Mouse (Mus musculus) embryonic facial prominence, embryonic 10.5 days (tissue): ENCODE results near the gene Lmbr1l. TPM values are rescaled to one million over a fixed set of nuclear protein-coding genes. Genes with fewer than 3 reads are reported as not detected.

Experiments
- DNase-seq: peaks from one replicate; pipeline ENCODE4 v3.0.0-alpha.2; 2017; ENCODE audit warnings: low spot score
- H3K27ac ChIP-seq: fragments of 300-500 bp; sonication (generic); replicated peaks from 2 replicates; pipeline ENCODE4 v1.5.1; 2016; ENCODE audit warnings: mild to moderate bottlenecking
- H3K27me3 ChIP-seq: fragments of 300-500 bp; sonication (generic); replicated peaks from 2 replicates; pipeline ENCODE4 v1.6.1; 2016; ENCODE audit warnings: low read depth, mild to moderate bottlenecking; ENCODE audit not compliant: poor library complexity, severe bottlenecking
- H3K36me3 ChIP-seq: fragments of 300-500 bp; sonication (generic); replicated peaks from 2 replicates; pipeline ENCODE4 v1.6.1; 2016; ENCODE audit warnings: mild to moderate bottlenecking, moderate library complexity
- H3K4me1 ChIP-seq: fragments of 300-500 bp; sonication (generic); 2 replicates; pipeline ENCODE4 v1.6.1; 2016
- H3K4me3 ChIP-seq: fragments of 300-500 bp; sonication (generic); 2 replicates; pipeline ENCODE4 v1.5.1; 2016; ENCODE audit warnings: mild to moderate bottlenecking, moderate library complexity
- H3K9me3 ChIP-seq: fragments of 300-500 bp; sonication (generic); 2 replicates; pipeline ENCODE4 v1.6.1; 2016; ENCODE audit warnings: mild to moderate bottlenecking
- WGBS: fragments of 180-500 bp; shearing (Covaris S2); methylation state at CpG from one replicate; pipeline ENCODE4 v1.1.7; 2016; 5-methylcytosine and 5-hydroxymethylcytosine counted together
- polyA plus RNA-seq: library from polyadenylated mRNA; unstranded; fragments of >200 nt; fragmentation: Nextera tagmentation; extraction: Ambion mirVana; gene quantifications from 2 replicates; pipeline ENCODE4 v1.2.1, GENCODE M21; 2016

Lmbr1l gene
- polyA plus RNA-seq, 1 experiment from 2014 or later: 26.9 TPM

DNA sequence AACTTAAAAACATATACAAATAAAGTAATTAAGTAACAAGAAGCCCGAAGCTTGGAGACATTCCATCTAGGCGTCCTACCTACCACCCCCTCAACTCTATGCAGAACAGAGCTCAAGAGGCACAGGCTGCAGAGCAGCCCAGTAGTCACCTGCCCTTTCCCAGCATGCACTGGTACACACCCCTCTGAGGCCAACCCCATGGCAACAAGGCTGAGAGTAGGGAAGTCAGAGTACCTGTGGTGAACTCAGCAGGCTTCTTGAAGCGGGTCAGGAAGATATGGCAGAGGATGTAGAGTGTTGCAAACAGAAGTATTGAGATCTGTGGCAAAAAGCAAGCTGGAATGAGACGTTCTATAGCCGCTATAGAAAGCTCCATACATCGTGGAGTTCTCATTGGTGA is 3.1 kb downstream of the Lmbr1l start:
- no peaks in the 10 kb centered on the region for H3K27me3 ChIP-seq
- no peak for DNase-seq
- H3K27ac ChIP-seq: no peak overlapping the region
- no peak overlapping the region for H3K4me3 ChIP-seq
- WGBS: 89% methylated on average over 6 of the region's 6 CpGs
- peaks cover 61% of the 10 kb centered on the region for H3K36me3 ChIP-seq
- H3K4me1 ChIP-seq: peaks cover 32% of the 10 kb centered on the region
- no peaks in the 10 kb centered on the region for H3K9me3 ChIP-seq

DNA sequence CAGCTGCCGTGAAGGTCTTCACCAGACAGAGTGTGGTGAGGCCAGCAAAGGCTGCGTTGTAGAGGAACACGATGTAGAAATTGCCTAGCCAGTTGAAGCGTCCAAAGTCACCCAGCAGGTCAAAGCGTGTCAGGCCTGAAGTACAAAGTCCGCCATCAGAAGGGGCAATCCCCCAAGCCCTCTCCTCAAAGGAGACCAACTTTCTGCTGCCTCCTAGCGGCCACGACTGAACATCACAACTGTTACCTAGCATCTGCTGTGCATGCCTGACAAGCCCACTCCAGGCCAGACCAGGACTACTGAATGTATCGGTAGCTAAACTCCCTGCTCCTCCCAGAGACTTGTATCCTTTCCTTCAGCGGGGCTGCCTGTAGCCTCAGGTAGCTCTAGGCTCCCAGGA is 13.3 kb downstream of the Lmbr1l start:
- no peaks in the 10 kb centered on the region for H3K9me3 ChIP-seq
- 28% methylated on average over 10 of the region's 10 CpGs for WGBS
- H3K36me3 ChIP-seq: peaks cover 69% of the 10 kb centered on the region
- H3K27me3 ChIP-seq: peaks cover 14% of the 10 kb centered on the region
- no peak overlapping the region for H3K4me3 ChIP-seq
- DNase-seq: peak; percentile 75
- H3K27ac ChIP-seq: no peak overlapping the region
- 0 out of 2 replicates have a peak, but pooled peaks cover 3% of the 10 kb centered on the region for H3K4me1 ChIP-seq

DNA sequence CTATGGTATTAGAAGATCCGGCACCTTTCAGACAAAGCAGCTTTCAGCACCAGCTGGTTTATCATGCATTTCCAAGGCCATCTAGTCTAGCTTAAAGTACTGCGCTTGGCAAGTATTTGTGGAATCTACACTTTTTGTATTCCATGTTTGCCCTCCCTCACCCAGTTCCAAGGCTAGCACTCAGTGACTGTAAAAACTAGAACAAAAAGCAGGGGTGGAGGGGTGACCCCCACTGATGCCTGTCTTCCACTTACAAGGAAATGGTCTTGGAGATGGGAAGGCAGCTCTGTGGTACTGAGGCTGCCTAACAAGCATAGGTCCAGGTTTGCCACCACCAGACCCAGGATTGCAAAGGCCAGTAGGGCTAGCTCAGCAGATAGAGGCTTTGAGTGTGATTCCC is 15.4 kb downstream of the Lmbr1l start:
- Histone ChIP-seq H3K4me1 (peaks cover 13% of the 10 kb centered on the region), H3K27me3 (peaks cover 35% of the 10 kb centered on the region), H3K9me3 (no peaks in the 10 kb centered on the region), H3K27ac (no peak overlapping the region), H3K36me3 (peaks cover 48% of the 10 kb centered on the region), H3K4me3 (no peak overlapping the region)
- WGBS: 95% methylated on average over 2 of the region's 2 CpGs
- no peak for DNase-seq

DNA sequence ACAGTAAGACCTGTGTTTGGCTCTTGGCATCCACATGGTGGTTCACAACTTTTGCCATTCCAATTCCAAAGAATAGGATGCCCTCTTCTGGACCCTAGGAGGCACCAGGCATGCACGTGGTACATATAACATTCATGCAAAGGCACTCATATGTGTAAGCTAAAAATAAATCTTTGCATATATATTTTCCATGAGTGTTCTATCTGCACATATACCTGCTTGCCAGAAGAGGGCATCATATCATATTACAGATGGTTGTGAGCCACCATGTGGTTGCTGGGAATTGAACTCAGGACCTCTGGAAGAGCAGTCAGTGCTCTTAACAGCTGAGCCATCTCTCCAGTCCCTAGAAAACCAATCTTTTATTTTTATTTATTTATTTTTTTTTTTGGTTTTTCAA is 16.5 kb downstream of the Lmbr1l start:
- H3K27ac ChIP-seq: no peak overlapping the region
- WGBS: 71% methylated on average over 1 of the region's 1 CpGs
- peaks cover 38% of the 10 kb centered on the region for H3K36me3 ChIP-seq
- no peak overlapping the region for H3K4me3 ChIP-seq
- H3K4me1 ChIP-seq: peaks cover 23% of the 10 kb centered on the region
- no peaks in the 10 kb centered on the region for H3K9me3 ChIP-seq
- H3K27me3 ChIP-seq: peaks cover 46% of the 10 kb centered on the region
- no peak for DNase-seq

DNA sequence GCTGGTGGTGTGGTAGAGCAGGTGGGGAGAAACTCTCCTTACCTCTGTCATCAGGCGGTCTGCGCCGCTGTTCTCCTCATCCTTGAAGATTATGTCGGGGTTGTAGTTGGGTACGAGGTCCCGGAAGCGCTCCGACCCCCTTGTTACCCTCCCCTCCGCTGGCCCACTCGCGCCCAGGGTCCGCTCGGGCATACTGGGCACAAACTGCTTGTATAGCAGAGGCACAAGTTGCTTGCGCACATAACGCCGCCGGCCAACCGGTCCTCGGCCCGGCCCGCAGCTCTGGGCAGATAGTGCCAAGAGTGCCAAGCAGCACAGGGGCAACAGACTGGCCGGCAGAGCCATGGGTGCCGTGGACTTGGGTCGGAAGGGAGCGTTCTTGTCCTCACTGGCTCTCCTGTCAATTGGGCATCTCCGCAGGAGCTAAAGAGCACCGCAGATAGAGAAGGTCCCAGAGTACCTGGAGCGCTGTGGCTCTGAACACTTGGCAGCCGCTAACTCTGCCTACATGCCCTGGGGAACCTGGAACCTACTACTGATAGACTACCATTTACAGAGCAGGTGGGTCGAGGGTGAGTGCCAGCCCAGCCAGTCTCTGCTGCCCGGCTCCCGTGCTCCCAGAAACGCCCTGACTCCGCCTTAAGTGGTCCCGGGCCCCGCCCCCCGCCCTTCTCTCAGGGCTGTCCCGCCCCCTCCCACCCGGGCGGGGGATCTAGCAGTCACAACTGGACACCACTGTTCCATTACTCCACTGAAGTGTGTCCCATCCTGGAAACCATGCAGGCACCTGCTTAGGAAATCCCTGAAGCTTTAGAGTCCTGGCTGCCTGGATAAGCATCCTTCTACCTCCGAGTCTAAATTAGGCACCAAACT is 19.9 kb downstream of the Lmbr1l start, which contains the start of gene Dhh:
TSS of gene Dhh (minus strand) at position 613 of the 873 bp plus-strand sequence.
- peaks cover 6% of the 10 kb centered on the region for H3K36me3 ChIP-seq

DNA sequence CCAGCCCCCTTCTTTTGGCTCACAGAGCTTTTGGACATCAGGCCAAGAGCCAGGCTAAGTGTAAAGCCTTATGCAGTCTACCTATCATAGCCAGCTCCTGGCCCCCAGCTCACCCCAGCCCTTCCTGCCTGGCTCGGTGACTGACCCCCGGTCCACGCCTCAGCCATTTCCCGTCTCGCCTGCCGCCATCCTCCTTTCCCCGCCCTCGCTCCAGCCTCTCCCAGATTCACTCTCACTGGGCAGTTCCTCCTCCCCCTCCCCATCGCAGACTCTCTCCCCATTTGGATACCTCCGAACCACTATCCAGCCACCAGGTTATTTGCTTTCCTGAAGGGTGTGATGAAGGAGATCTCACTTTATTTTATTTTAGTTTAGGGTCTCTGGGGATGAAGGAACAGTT is 20.5 kb downstream of the Lmbr1l start:
- Histone ChIP-seq H3K36me3 (no peaks in the 10 kb centered on the region), H3K4me1 (peaks cover 54% of the 10 kb centered on the region), H3K4me3 (peak overlapping the region; percentile 50), H3K9me3 (no peaks in the 10 kb centered on the region), H3K27me3 (peaks cover 86% of the 10 kb centered on the region), H3K27ac (no peak overlapping the region)
- peak; percentile 35 for DNase-seq
- WGBS: under 1% methylated on average over 10 of the region's 10 CpGs

More for the DNA sequence above, 19.9 kb downstream of the Lmbr1l start, which contains the start of gene Dhh:
- Histone ChIP-seq H3K27me3 (peaks cover 79% of the 10 kb centered on the region), H3K4me1 (peaks cover 54% of the 10 kb centered on the region), H3K9me3 (no peaks in the 10 kb centered on the region), H3K4me3 (peak within 1 kb of the TSS; percentile 50), H3K27ac (no peak within 1 kb of the TSS)
- DNase-seq: peak; percentile 75
- 1% methylated on average over 41 of the region's 41 CpGs for WGBS

DNA sequence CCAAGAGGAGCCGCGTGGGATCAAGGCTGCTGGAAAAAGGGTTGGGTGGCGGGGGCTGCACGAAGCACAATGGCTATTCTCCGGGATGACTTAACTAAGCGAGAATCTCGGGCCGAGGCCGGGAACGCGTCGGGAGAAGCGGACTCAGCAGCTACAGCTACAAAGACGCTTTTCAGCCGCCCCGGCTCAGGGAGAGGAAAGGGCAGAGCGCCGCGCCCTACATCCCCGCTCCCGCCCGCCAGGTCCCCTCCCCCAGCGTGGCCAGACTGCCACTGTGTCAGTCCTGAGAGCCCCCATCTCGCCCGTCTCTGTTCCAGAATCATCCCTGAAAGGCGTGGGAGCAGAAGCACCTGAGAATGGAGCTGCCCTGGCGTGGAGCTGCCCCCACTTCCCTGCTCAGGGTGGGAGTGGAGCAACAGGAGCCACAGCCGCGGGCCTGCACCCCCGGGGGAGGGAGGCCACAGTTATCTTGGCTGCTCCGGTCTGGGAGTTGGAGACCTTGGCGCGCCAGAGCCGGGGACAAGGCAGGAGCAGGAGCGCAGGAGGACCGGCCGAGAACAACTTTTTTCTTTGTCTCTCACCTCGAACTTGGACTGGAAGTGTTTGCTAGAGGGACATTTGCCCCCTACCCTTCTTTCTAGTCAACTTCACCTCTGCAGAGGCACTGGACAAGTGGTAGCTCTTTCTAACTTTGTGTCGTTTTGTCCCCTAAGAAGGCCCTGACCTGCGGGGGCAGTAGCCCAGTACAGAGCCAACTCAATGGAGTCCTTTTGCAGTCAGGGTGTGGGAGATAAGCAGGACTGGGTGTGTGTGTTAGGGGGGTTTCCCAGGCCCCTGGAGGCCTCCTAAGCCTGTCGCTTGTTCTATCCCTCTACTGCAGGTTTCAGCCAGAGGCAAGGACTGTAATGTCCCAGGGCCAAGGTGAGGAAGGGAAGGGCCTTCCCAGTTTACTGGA is 22.1 kb downstream of the Lmbr1l start:
- Histone ChIP-seq H3K4me3 (peak overlapping the region; percentile 65), H3K27me3 (peaks cover 100% of the 10 kb centered on the region), H3K36me3 (no peaks in the 10 kb centered on the region), H3K4me1 (peaks cover 61% of the 10 kb centered on the region), H3K27ac (peak overlapping the region; percentile 84), H3K9me3 (no peaks in the 10 kb centered on the region)
- WGBS: 1% methylated on average over 41 of the region's 41 CpGs
- DNase-seq: peak; percentile 75

DNA sequence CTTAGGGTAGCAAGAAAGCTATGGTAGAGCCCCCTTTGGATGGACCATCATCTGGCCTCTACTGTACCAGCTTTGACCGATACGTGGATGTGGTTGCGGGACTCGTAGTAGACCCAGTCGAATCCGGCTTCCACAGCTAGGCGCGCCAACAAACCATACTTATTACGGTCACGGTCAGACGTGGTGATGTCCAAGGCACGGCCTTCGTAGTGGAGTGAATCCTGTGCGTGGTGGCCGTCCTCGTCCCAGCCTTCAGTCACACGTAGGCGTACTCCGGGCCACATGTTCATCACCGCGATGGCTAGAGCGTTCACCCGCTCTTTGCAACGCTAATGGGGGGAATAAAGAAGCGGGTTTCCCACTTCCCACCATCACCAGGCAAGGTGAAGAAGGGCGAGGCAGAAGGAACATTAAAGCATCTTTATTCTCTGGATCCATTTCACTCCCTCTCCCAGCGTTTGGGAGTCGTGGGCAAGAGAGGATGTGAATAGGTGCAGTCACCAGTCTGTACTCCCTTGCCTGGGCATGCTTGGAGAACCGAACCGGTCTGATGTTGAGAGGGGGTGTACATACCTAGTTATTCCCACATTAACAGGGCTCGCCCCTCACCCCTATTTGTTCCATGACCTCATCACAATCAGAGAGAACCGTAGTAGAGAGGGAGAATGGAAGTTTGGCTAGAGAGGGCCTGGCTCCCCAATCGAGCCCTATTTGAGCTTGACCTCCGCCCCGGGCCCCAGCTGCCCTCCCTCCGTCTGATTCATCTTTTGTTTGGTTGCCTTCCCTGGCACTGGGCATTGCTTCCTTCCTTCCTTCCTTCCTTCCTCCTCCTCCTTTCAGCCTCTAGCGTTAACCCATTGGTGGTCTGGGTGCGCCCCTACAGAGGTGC is 23.0 kb downstream of the Lmbr1l start:
- 2% methylated on average over 38 of the region's 38 CpGs for WGBS
- H3K36me3 ChIP-seq: no peaks in the 10 kb centered on the region
- peak overlapping the region; percentile 84 for H3K27ac ChIP-seq
- H3K4me3 ChIP-seq: peak overlapping the region; percentile 65
- H3K9me3 ChIP-seq: no peaks in the 10 kb centered on the region
- H3K27me3 ChIP-seq: peaks cover 97% of the 10 kb centered on the region
- no peak for DNase-seq
- H3K4me1 ChIP-seq: peaks cover 61% of the 10 kb centered on the region

DNA sequence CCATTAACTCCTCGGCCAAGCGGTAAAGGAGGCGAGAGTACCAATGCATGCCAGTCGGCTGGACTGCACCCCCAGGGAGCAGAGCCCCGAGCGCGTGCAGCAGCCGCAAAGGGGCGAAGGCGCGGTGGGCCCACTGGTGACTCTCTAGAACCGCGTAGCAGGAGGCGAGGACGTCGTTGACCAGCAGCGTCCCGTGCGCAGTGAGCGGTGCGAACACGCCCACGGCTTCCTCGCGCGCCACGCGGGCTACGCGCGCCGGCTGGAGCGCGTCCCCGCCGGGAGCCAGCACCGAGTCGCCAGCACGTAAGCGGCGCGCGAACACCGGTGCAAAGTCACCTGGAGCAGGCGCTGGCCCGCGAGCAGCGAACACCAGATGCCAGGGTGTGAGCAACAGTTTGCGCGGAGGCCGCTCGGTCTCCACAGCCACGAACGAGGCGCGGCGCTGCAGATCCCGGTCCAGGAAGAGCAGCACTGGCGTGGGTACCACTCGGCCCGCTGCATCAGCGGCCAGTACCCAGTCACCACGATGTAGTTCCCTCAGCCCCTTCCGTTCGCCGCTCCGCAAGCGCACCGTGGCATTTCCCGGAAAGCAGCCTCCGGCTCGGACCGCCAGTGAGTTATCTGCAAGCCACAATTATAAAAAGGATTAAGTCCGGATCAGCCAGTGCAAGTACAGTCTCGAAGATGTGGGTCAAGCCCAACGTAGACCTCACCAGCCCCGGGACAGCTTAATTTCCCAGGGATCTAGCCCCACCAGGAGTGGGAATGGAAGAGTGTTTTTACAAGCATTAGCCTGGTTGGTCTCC is 23.9 kb downstream of the Lmbr1l start, which contains the start of gene Rhebl1:
TSS of gene Rhebl1 (minus strand) at position 601 of the 806 bp plus-strand sequence.
- DNase-seq: peak; percentile 66
- H3K27me3 ChIP-seq: peaks cover 88% of the 10 kb centered on the region
- no peaks in the 10 kb centered on the region for H3K36me3 ChIP-seq
- H3K4me3 ChIP-seq: peak within 1 kb of the TSS; percentile 65
- WGBS: under 1% methylated on average over 77 of the region's 77 CpGs
- H3K9me3 ChIP-seq: no peaks in the 10 kb centered on the region
- peak within 1 kb of the TSS; percentile 84 for H3K27ac ChIP-seq
- peaks cover 61% of the 10 kb centered on the region for H3K4me1 ChIP-seq

DNA sequence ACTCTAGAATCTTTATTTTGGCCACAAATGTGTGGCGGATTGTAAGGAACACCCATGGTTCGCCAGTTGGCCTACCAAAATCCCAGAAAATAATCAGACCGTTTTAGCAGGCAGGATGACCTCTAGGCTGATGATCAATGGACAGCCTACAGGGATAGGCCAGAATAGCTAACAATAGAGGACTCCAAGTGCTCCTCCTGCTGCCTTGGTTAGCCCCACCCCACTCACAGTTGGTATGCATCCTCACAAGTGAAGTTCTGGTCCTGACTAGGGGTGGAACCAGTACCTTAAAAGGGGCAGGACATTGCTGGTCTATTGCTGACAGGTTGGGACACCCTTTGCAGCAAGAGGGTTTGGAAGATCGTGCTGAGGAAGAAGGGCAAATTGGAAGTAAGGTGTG is 25.0 kb downstream of the Lmbr1l start:
- H3K4me1 ChIP-seq: peaks cover 55% of the 10 kb centered on the region
- H3K4me3 ChIP-seq: no peak overlapping the region
- DNase-seq: peak; percentile 15
- peaks cover 77% of the 10 kb centered on the region for H3K27me3 ChIP-seq
- 41% methylated on average over 4 of the region's 4 CpGs for WGBS
- no peak overlapping the region for H3K27ac ChIP-seq
- H3K9me3 ChIP-seq: no peaks in the 10 kb centered on the region
- no peaks in the 10 kb centered on the region for H3K36me3 ChIP-seq
